ENCODE assay signal across 16 mouse cellular contexts in genomic region chr9:71874035-71874572, GRCm38 (mm10).
A peak's percentile ranks its signal among the peaks of the same experiment; 100 is the strongest.
DNase-seq lines count a peak whose midpoint lies in the region; ATAC-seq and TF ChIP-seq lines count a peak whose summit lies in the region.
"Had no signal": no experiment of that assay in that cellular context is flagged by ENCODE, and none has a peak within 500 bp of the region (broad histone marks: within the 10 kb centered on the region; RNA-seq: fewer than 3 reads in every experiment).

No protein-coding gene starts in this region.

- no peak for TF ChIP-seq POLR2A in MEL (IDR thresholded peaks at IDR 0.05; ENCODE audit: control insufficient read depth in 1 of 2, insufficient read depth in 1 of 2, low read depth in 1 of 2, low read length in 2 of 2, poor library complexity in 1 of 2)

- H3K4me1 ChIP-seq in heart, embryonic 13.5 days: peaks cover 6% of the 10 kb centered on the region; the same call in 1 of the 2 replicates
- no peaks in the 10 kb centered on the region; the same call in 1 of the 2 replicates for H3K4me1 ChIP-seq in lung, postnatal 0 days (ENCODE audit: insufficient read depth, low read depth, low read length)
- H3K4me1 ChIP-seq in MEL (ENCODE audit: control insufficient read depth in 1 of 2, insufficient read depth in 2 of 2, low read length in 2 of 2): peaks cover 0 to 4% of the 10 kb centered on the region in 2 experiments; a peak in 1 of 4 replicates

- H3K36me3 ChIP-seq in heart, embryonic 13.5 days: peaks cover 77% of the 10 kb centered on the region
- H3K36me3 ChIP-seq in lung, postnatal 0 days (ENCODE audit: insufficient read depth, low read length): peaks cover under 1% of the 10 kb centered on the region; the same call in 1 of the 2 replicates
- H3K36me3 ChIP-seq in MEL (ENCODE audit: control insufficient read depth in 1 of 2, insufficient read depth in 2 of 2, low read length in 2 of 2): peaks cover 4% of the 10 kb centered on the region in 2 experiments; a peak in 3 of 4 replicates

- DNase-seq in heart, postnatal 14 days: no peak
- DNase-seq in lung, postnatal 0 days (ENCODE audit: low spot score): peak; percentile 28
- DNase-seq in lung, postnatal 4 days: no peak
- DNase-seq in MEL (ENCODE audit: low read depth, low spot score) (peak; percentile 24), adipocyte (ENCODE audit: low spot score) (no peak)
- no peak for DNase-seq in kidney, postnatal 36 days
- DNase-seq: cerebellum, adult 11 months; gastrocnemius, postnatal 14 days; kidney, adult 9 months; thymus, postnatal 14 days had no signal

- H3K9ac ChIP-seq in heart, embryonic 13.5 days: no peak overlapping the region
- H3K9ac ChIP-seq in lung, postnatal 0 days (replicated peaks; ENCODE audit: low read depth): no peak overlapping the region
- no peak overlapping the region for H3K9ac ChIP-seq in MEL (ENCODE audit: control insufficient read depth, low read depth, low read length, poor library complexity, severe bottlenecking)
- H3K9ac ChIP-seq: heart, embryonic 12.5 days had no signal

- no peak for TF ChIP-seq CTCF in lung, postnatal 0 days (IDR thresholded peaks at IDR 0.05)
- no peak for TF ChIP-seq CTCF in MEL (IDR thresholded peaks at IDR 0.05 in 2 of 3, conservative IDR thresholded peaks at IDR 0.05 in 1 of 3; ENCODE audit: control insufficient read depth in 1 of 3, insufficient read depth in 1 of 3, low read depth in 2 of 3, low read length in 3 of 3, poor library complexity in 1 of 3, severe bottlenecking in 1 of 3)

- no peak for TF ChIP-seq EP300 in lung, postnatal 0 days (IDR thresholded peaks at IDR 0.05)
- TF ChIP-seq EP300 in MEL (IDR thresholded peaks at IDR 0.05; ENCODE audit: low read depth in 1 of 2, low read length in 2 of 2): peak in 1 of 2 experiments; percentile 40; a peak in 1 of 4 replicates

- no peaks in the 10 kb centered on the region for H3K79me2 ChIP-seq in MEL (ENCODE audit: control insufficient read depth, insufficient read depth, low read length, poor library complexity)

- no peak overlapping the region for H3K4me3 ChIP-seq in heart, embryonic 13.5 days
- no peak overlapping the region for H3K4me3 ChIP-seq in lung, postnatal 0 days (ENCODE audit: low read depth, low read length)
- no peak overlapping the region for H3K4me3 ChIP-seq in MEL (ENCODE audit: control insufficient read depth in 1 of 2, insufficient read depth in 1 of 2, low read depth in 2 of 2, low read length in 2 of 2)
- H3K4me3 ChIP-seq: erythroblast, embryonic 14.5 days; heart, embryonic 12.5 days had no signal

- intact Hi-C loops in heart, postnatal 14 days (cut with DNase I): no loop called here

- WGBS in heart, embryonic 13.5 days: 74% methylated on average over 3 of the region's 3 CpGs
- 37% methylated on average over 3 of the region's 3 CpGs for WGBS in lung, postnatal 0 days

- ATAC-seq in heart, embryonic 13.5 days (ENCODE audit: extremely low read depth, insufficient number of reproducible peaks, low FRiP score, low TSS enrichment): no peak
- peak; percentile 40 for ATAC-seq in lung, postnatal 0 days
- 0 out of 2 replicates have a peak, but pooled peaks have one; percentile 29 for ATAC-seq in megakaryocyte progenitor cell, adult 5-6 weeks (replicated peaks; ENCODE audit: poor library complexity)
- ATAC-seq: hindbrain, embryonic 16.5 days had no signal

- TF ChIP-seq RAD21 in MEL (IDR thresholded peaks at IDR 0.05; ENCODE audit: low read depth, low read length): no peak

- no peaks in the 10 kb centered on the region for H3K27me3 ChIP-seq in heart, embryonic 13.5 days (replicated peaks)
- H3K27me3 ChIP-seq in lung, postnatal 0 days (replicated peaks; ENCODE audit: insufficient read depth, low read length): no peaks in the 10 kb centered on the region
- no peaks in the 10 kb centered on the region for H3K27me3 ChIP-seq in MEL (ENCODE audit: control insufficient read depth in 1 of 2, insufficient read depth in 2 of 2, low read length in 2 of 2)
- H3K27me3 ChIP-seq: heart, embryonic 12.5 days had no signal

- no peaks in the 10 kb centered on the region for H3K9me3 ChIP-seq in heart, embryonic 13.5 days
- no peaks in the 10 kb centered on the region for H3K9me3 ChIP-seq in lung, postnatal 0 days (ENCODE audit: low read length)
- H3K9me3 ChIP-seq in MEL (replicated peaks; ENCODE audit: insufficient read depth, low read length): no peaks in the 10 kb centered on the region
- H3K9me3 ChIP-seq: G1E; heart, embryonic 12.5 days had no signal

- H3K27ac ChIP-seq in heart, embryonic 13.5 days (replicated peaks): peak overlapping the region; percentile 37; the same call in 1 of the 2 replicates
- peak overlapping the region; percentile 35 for H3K27ac ChIP-seq in lung, postnatal 0 days (ENCODE audit: low read length)
- no peak overlapping the region for H3K27ac ChIP-seq in MEL (ENCODE audit: control insufficient read depth, low read depth, low read length)

- H3K4me2 ChIP-seq in heart, embryonic 13.5 days: no peak overlapping the region
- no peak overlapping the region for H3K4me2 ChIP-seq in lung, postnatal 0 days (replicated peaks; ENCODE audit: low read depth, low read length)
- H3K4me2 ChIP-seq: heart, embryonic 12.5 days had no signal

TF ChIP-seq in MEL, 35 proteins besides CTCF, POLR2A, EP300 and RAD21:
- TF ChIP-seq ZKSCAN1 (IDR thresholded peaks at IDR 0.05; ENCODE audit: low read depth, low read length) (no peak), RCOR1 (IDR thresholded peaks at IDR 0.05; ENCODE audit: low read depth, low read length) (peak; percentile 62; the same call in 1 of the 2 replicates), GATA1 (IDR thresholded peaks at IDR 0.05; ENCODE audit: low read depth, low read length) (peak; percentile 61; the same call in 1 of the 2 replicates), CHD1 (IDR thresholded peaks at IDR 0.05; ENCODE audit: low read depth, low read length) (no peak), SMC3 (IDR thresholded peaks at IDR 0.05; ENCODE audit: low read depth, low read length) (no peak), POLR2AphosphoS2 (IDR thresholded peaks at IDR 0.05; ENCODE audit: low read length) (no peak), E2F4 (IDR thresholded peaks at IDR 0.05; ENCODE audit: borderline replicate concordance, low read depth, low read length) (no peak)

Comparison
In these comparisons a context has a peak if more than half of its experiments do, and no peak if none do; other contexts are left out.
1. DNase-seq: peak in lung, postnatal 0 days (single experiment) and MEL (single experiment); none in heart, postnatal 14 days (0 of 2), lung, postnatal 4 days (0 of 2), kidney, postnatal 36 days (0 of 2) and adipocyte (single experiment).